Mouse (Mus musculus) granulocyte monocyte progenitor cell, adult 5-6 weeks (primary cell): ENCODE measurements around the gene Mink1. TPM values are rescaled to one million over a fixed set of nuclear protein-coding genes. Genes with fewer than 3 reads are reported as not detected.
"Not testable (repeated sequence)": the region's sequence is repeated elsewhere in the genome, so short reads cannot be mapped to it uniquely, and the experiment has no call there.

Experiments
- ATAC-seq: replicated peaks from 2 replicates; pipeline ENCODE4 v1.8.0; 2016; ENCODE audit warnings: mild to moderate bottlenecking, moderate TSS enrichment, inconsistent platforms; ENCODE audit not compliant: poor library complexity, severe bottlenecking
- total RNA-seq, 2 experiments: library from RNA; stranded (forward) in 1 of 2; stranded (reverse) in 1 of 2; fragments of 200-712, 200-1000 nt in 1 of 2; fragments of >200 nt in 1 of 2; fragmentation: Nextera tagmentation in 1 of 2; gene quantifications; 2 replicates each; pipeline ENCODE4 v1.2.3; 2014 to 2017

The Mink1 gene
- total RNA-seq, 2 experiments from 2014 or later, result 13.3 to 25.0 TPM

GRCm38 (mm10) chr11:70551526-70551925 lies 11.2 kb upstream of the Mink1 start:
- ATAC-seq, result no peak

GRCm38 (mm10) chr11:70553940-70554339 lies 8.7 kb upstream of the Mink1 start:
- no peak for ATAC-seq

- ATAC-seq, result no peak
Observed at GRCm38 (mm10) chr11:70557545-70557944, 5.1 kb upstream of the Mink1 start.

GRCm38 (mm10) chr11:70561937-70562286 lies 769 bp upstream of the Mink1 start:
- ATAC-seq, result no peak

- ATAC-seq, result no peak
Observed at GRCm38 (mm10) chr11:70562995-70563469, 351 bp downstream of the Mink1 start.

- ATAC-seq, result peak; percentile 43
Observed at GRCm38 (mm10) chr11:70563470-70564275, 992 bp downstream of the Mink1 start.

- ATAC-seq, result no peak
Observed at GRCm38 (mm10) chr11:70564276-70564873, 1.7 kb downstream of the Mink1 start.

GRCm38 (mm10) chr11:70566586-70566985 lies 3.9 kb downstream of the Mink1 start:
- ATAC-seq, result no peak

- not testable (repeated sequence) for ATAC-seq
Observed at GRCm38 (mm10) chr11:70570614-70571013, 7.9 kb downstream of the Mink1 start.

GRCm38 (mm10) chr11:70571641-70572040 lies 9.0 kb downstream of the Mink1 start:
- ATAC-seq, result no peak

- no peak for ATAC-seq
Observed at GRCm38 (mm10) chr11:70572348-70572902, 9.7 kb downstream of the Mink1 start.

- no peak for ATAC-seq
Observed at GRCm38 (mm10) chr11:70573872-70574271, 11.2 kb downstream of the Mink1 start.

- no peak for ATAC-seq
Observed at GRCm38 (mm10) chr11:70577201-70577600, 14.5 kb downstream of the Mink1 start.

GRCm38 (mm10) chr11:70578962-70579361 lies 16.3 kb downstream of the Mink1 start:
- ATAC-seq, result no peak

GRCm38 (mm10) chr11:70579710-70580357 lies 17.2 kb downstream of the Mink1 start:
- peak; percentile 60 for ATAC-seq

- peak; percentile 53 for ATAC-seq
Observed at GRCm38 (mm10) chr11:70580358-70580720, 17.7 kb downstream of the Mink1 start.

GRCm38 (mm10) chr11:70580921-70581320 lies 18.2 kb downstream of the Mink1 start:
- no peak for ATAC-seq

GRCm38 (mm10) chr11:70582196-70582595 lies 19.5 kb downstream of the Mink1 start:
- ATAC-seq, result no peak

GRCm38 (mm10) chr11:70583022-70583714 lies 20.5 kb downstream of the Mink1 start:
- 0 out of 2 replicates have a peak, but pooled peaks have one; percentile 21 for ATAC-seq

- no peak for ATAC-seq
Observed at GRCm38 (mm10) chr11:70583775-70584174, 21.1 kb downstream of the Mink1 start.
